Mouse (Mus musculus): ENCODE data around the gene Rhof. TPM values are rescaled to one million over a fixed set of nuclear protein-coding genes. Genes with fewer than 3 reads are reported as not detected.

Rhof gene
- polyA plus RNA-seq, 1 experiment from 2014 or later, result 1.5 TPM

DNA sequence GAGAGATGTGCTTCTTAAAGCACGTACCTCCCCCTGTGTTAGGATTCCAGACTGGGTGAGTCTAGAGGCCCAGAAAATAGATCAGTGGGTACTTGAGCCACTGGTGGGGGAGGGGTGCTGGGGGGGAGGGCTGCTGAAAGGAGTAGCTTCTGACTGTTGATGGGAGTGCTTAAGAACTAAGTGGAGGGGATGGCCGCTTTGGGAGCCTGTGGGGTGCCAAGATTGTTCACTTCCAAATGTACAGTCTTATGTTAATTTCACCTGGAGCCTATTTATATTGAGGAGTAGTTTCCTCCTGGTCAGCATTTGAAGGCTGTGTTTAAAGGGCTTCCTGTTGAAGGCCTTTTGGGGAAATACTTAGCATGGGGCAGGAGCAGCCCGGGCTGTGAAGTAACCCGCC is 25.5 kb upstream of the Rhof start:
- H3K9me3 ChIP-seq, result no peaks in the 10 kb centered on the region
- DNase-seq (ENCODE audit: low spot score), result no peak
- no peak overlapping the region for H3K27ac ChIP-seq
- H3K36me3 ChIP-seq, result peaks cover 92% of the 10 kb centered on the region
- WGBS, result 77% methylated on average over 4 of the region's 4 CpGs
- no peaks in the 10 kb centered on the region for H3K27me3 ChIP-seq (ENCODE audit: insufficient read depth, poor library complexity, severe bottlenecking)
- H3K4me3 ChIP-seq, result no peak overlapping the region
- H3K4me1 ChIP-seq, result peaks cover 4% of the 10 kb centered on the region; the same call in 1 of the 2 replicates

DNA sequence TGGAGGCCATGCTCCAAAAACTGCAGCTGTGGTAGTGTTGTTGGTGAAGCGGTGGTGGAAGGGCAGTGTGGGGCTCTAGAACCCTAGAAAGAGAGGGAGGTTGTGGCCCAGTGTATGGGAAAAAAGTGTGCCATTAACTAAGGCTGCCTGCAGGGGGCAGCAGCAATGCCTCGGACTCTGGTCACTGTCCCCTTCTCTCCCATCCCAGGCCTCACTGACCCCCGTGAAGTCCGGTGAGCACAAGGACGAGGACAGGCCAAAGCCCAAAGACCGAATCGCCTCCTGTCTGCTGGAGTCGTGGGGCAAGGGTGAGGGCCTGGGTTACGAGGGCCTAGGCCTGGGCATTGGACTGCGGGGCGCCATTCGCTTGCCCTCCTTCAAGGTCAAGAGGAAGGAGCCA is 24.3 kb upstream of the Rhof start:
- no peaks in the 10 kb centered on the region for H3K27me3 ChIP-seq (ENCODE audit: insufficient read depth, poor library complexity, severe bottlenecking)
- H3K27ac ChIP-seq, result 0 out of 2 replicates have a peak overlapping the region, but pooled peaks have one; percentile 16
- H3K36me3 ChIP-seq, result peaks cover 92% of the 10 kb centered on the region
- no peak for DNase-seq (ENCODE audit: low spot score)
- no peak overlapping the region for H3K4me3 ChIP-seq
- H3K4me1 ChIP-seq, result peaks cover 4% of the 10 kb centered on the region; the same call in 1 of the 2 replicates
- no peaks in the 10 kb centered on the region for H3K9me3 ChIP-seq
- 87% methylated on average over 12 of the region's 12 CpGs for WGBS

DNA sequence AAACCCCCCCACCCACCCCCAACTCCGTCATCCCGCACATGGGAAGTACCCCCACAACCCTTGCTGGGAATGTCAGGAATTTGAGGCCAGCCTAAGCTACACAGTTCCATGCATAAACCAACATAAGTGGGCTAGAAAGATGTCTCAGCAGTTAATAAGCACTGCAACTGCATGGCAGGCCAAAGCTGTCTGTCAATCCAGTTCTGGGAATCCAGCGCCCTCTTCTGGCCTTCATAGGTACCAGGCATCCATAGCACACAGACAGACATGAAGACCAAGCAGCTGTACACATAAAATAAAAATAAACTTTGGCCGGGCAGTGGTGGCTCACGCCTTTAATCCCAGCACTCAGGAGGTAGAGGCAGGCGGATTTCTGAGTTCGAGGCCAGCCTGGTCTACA is 22.9 kb upstream of the Rhof start:
- Histone ChIP-seq H3K4me3 (no peak overlapping the region), H3K4me1 (peaks cover 18% of the 10 kb centered on the region), H3K36me3 (peaks cover 92% of the 10 kb centered on the region), H3K9me3 (no peaks in the 10 kb centered on the region), H3K27ac (no peak overlapping the region), H3K27me3 (ENCODE audit: insufficient read depth, poor library complexity, severe bottlenecking) (no peaks in the 10 kb centered on the region)
- DNase-seq (ENCODE audit: low spot score), result no peak
- 60% methylated on average over 7 of the region's 7 CpGs for WGBS

DNA sequence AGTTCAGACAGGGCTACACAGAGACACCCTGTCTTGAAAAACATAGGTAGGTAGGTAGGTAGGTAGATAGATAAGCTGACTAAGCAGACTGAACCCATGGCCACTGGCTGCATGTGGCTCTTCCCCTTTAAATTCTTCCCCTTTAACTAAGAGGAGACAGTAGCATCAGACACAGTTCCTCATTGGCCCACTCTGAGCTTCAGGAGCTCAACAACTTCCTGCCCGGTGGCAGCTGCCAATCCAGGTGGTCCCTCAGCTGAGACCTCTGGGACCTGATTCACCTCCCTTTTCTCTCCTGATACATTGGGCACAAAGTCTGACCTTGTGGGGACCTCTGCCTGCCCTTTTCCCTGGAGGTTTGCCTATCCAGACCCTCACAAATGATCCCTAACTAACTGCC is 20.4 kb upstream of the Rhof start:
- peaks cover 43% of the 10 kb centered on the region for H3K4me1 ChIP-seq
- peaks cover 89% of the 10 kb centered on the region for H3K36me3 ChIP-seq
- DNase-seq (ENCODE audit: low spot score), result no peak
- 88% methylated on average over 1 of the region's 1 CpGs for WGBS
- H3K27me3 ChIP-seq (ENCODE audit: insufficient read depth, poor library complexity, severe bottlenecking), result no peaks in the 10 kb centered on the region
- H3K4me3 ChIP-seq, result no peak overlapping the region
- H3K9me3 ChIP-seq, result no peaks in the 10 kb centered on the region
- H3K27ac ChIP-seq, result no peak overlapping the region

DNA sequence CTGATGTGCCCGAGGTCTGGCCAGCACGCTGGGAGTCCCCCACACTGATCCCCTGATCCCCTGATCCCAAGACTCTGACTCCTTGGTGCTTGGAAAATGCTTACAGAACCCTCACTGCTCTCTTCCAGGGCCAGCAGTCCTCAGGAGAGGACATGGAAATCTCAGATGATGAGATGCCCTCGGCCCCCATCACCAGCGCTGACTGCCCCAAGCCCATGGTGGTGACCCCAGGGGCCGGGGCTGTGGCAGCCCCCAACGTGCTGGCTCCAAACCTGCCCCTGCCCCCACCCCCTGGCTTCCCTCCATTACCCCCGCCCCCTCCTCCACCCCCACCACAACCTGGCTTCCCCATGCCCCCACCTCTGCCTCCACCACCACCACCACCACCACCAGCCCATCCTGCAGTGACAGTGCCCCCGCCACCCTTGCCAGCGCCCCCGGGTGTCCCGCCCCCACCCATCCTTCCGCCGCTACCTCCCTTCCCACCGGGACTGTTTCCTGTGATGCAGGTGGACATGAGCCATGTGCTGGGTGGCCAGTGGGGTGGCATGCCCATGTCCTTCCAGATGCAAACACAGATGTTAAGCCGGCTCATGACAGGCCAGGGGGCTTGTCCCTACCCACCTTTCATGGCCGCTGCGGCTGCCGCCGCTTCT is 19.3 kb upstream of the Rhof start:
- no peak overlapping the region for H3K4me3 ChIP-seq
- no peak for DNase-seq (ENCODE audit: low spot score)
- peaks cover 45% of the 10 kb centered on the region for H3K4me1 ChIP-seq
- peaks cover 89% of the 10 kb centered on the region for H3K36me3 ChIP-seq
- H3K9me3 ChIP-seq, result no peaks in the 10 kb centered on the region
- peak overlapping the region; percentile 22; the same call in 1 of the 2 replicates for H3K27ac ChIP-seq
- WGBS, result 95% methylated on average over 18 of the region's 19 CpGs
- no peaks in the 10 kb centered on the region for H3K27me3 ChIP-seq (ENCODE audit: insufficient read depth, poor library complexity, severe bottlenecking)

DNA sequence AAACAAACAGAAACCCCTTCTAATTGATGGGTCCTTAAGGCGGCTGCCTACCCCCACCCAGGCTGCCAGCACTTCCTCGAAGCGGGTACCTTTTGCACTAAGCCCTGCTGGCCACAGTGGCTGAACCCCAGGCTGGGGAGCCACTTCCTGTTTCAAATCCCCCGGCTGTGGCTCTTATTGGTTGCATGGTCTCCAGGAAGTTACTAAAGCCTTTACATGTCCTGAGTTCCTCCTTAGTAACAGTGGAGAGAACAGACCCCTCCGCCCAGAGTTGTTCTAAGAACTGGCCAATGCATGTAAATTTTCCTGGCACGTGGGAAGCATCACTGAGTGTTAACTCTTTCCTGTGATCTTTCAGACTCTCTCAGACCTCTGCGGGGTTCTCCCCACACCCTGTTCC is 18.6 kb upstream of the Rhof start:
- Histone ChIP-seq H3K9me3 (no peaks in the 10 kb centered on the region), H3K27ac (0 out of 2 replicates have a peak overlapping the region, but pooled peaks have one; percentile 44), H3K27me3 (ENCODE audit: insufficient read depth, poor library complexity, severe bottlenecking) (no peaks in the 10 kb centered on the region), H3K4me3 (peak overlapping the region; percentile 46; the same call in 1 of the 2 replicates), H3K4me1 (peaks cover 48% of the 10 kb centered on the region), H3K36me3 (peaks cover 90% of the 10 kb centered on the region)
- no peak for DNase-seq (ENCODE audit: low spot score)
- 48% methylated on average over 7 of the region's 7 CpGs for WGBS

DNA sequence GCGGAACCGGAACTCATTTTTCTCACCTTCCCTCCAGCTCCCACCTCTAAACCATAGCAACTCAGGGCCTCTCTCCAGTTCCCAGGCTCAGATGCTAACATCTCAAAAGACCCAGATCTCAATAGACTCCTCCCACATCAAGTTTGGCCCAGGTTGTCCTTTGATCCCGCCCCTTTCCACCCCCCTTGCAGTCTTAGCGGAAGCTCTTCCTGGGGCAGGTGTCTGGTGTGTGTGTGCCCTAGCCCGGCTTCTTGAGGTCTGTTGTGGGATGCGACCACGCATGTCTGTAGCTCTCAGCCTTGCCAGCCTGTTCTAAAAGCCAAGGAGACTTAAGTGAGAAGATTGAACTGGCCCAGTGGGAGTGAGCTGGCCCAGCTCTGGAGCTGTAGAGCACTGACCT is 18.1 kb upstream of the Rhof start:
- Histone ChIP-seq H3K27ac (0 out of 2 replicates have a peak overlapping the region, but pooled peaks have one; percentile 44), H3K4me1 (peaks cover 52% of the 10 kb centered on the region)
- WGBS, result 54% methylated on average over 7 of the region's 7 CpGs

DNA sequence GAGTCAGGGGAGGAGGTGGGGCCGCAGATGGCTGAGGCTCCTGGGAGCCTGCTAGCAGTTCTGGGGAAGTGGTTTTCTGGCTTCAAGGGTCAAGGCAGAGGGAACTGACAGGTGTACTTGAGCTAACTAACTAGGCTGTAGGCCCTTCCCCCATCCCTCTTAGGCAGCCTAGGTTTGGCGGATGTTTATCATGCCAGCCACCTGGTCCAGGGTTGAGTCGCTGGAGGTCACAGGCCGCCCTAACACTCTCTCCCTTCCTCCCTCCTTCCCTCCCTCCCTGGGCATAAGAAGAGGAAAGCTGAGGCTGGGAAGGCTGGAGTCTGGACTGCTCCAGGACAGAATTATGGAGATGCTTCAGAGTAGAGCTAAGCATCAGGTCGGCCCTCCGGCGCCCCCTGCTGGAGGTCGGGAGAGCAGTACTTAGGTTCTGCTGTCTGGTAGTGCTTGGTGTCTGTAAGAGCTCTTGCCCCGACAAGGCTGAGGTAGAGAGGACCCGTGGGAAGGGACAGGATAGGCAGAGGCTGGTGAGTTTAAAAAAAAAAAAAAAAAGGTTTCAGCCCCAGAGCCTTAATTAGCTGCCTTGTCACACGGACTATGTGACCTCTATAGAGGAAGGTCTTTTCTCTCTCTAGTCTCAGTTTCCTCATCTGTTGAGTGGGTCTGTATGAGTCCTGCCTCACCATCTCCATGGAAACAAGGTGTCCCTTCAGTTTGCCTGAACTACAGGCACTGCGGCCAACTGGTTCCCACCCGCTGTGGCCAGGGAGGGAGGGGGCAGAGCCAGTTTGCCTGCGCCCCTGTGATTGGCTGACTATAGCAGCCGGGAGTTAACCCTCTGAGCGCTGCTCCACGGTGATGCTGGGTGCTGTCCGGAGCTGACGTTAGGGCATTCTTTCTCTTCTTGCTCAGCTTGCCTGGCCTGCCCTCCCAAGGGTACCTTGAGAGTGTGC is 17.2 kb upstream of the Rhof start:
- 7% methylated on average over 19 of the region's 19 CpGs for WGBS

More for the DNA sequence above, 18.1 kb upstream of the Rhof start:
- Histone ChIP-seq H3K36me3 (peaks cover 93% of the 10 kb centered on the region), H3K4me3 (peak overlapping the region; percentile 46; the same call in 1 of the 2 replicates), H3K27me3 (ENCODE audit: insufficient read depth, poor library complexity, severe bottlenecking) (no peaks in the 10 kb centered on the region), H3K9me3 (no peaks in the 10 kb centered on the region)
- DNase-seq (ENCODE audit: low spot score), result no peak

DNA sequence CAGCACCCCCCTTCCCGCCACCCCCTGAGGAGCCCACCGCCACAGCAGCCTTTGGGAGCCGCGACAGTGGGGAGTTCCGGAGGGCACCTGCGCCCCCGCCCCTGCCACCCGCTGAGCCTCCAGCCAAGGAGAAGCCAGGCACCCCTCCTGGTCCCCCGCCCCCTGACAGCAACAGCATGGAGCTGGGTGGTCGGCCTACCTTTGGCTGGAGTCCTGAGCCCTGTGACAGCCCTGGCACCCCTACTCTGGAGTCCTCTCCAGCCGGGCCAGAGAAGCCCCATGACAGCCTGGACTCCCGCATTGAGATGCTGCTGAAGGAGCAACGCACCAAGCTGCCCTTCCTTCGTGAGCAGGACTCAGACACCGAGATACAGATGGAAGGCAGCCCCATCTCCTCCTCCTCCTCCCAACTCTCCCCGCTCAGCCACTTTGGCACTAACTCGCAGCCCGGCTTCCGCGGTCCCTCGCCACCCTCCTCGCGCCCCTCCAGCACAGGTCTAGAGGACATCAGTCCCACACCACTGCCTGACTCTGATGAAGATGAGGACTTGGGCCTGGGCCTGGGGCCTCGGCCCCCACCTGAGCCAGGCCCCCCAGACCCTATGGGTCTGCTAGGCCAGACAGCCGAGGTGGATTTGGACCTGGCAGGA is 15.7 kb upstream of the Rhof start:
- Histone ChIP-seq H3K27me3 (ENCODE audit: insufficient read depth, poor library complexity, severe bottlenecking) (no peaks in the 10 kb centered on the region), H3K4me3 (no peak overlapping the region), H3K4me1 (peaks cover 76% of the 10 kb centered on the region), H3K9me3 (no peaks in the 10 kb centered on the region), H3K27ac (no peak overlapping the region), H3K36me3 (peaks cover 76% of the 10 kb centered on the region)
- DNase-seq (ENCODE audit: low spot score), result no peak
- 86% methylated on average over 25 of the region's 25 CpGs for WGBS

More for the DNA sequence above, 17.2 kb upstream of the Rhof start:
- H3K27ac ChIP-seq, result peak overlapping the region; percentile 37; the same call in 1 of the 2 replicates
- no peaks in the 10 kb centered on the region for H3K27me3 ChIP-seq (ENCODE audit: insufficient read depth, poor library complexity, severe bottlenecking)
- peaks cover 92% of the 10 kb centered on the region for H3K36me3 ChIP-seq
- peak; percentile 95 for DNase-seq (ENCODE audit: low spot score)
- H3K4me3 ChIP-seq, result peak overlapping the region; percentile 46
- H3K9me3 ChIP-seq, result no peaks in the 10 kb centered on the region
- peaks cover 61% of the 10 kb centered on the region for H3K4me1 ChIP-seq

DNA sequence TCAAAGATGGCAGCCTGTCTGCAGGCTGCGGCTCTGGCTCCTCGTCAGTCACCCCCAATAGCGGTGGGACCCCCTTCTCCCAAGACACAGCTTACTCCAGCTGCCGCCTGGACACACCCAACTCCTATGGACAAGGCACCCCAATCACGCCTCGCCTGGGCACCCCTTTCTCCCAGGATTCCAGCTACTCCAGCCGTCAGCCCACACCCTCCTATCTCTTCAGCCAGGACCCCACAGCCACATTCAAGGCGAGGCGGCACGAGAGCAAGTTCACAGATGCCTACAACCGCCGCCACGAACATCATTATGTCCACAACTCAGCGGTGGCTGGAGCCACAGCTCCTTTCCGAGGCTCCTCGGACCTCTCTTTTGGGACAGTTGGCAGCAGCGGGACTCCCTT is 15.1 kb upstream of the Rhof start:
- WGBS, result 83% methylated on average over 17 of the region's 17 CpGs
- no peak for DNase-seq (ENCODE audit: low spot score)
- Histone ChIP-seq H3K9me3 (no peaks in the 10 kb centered on the region), H3K27me3 (ENCODE audit: insufficient read depth, poor library complexity, severe bottlenecking) (no peaks in the 10 kb centered on the region), H3K36me3 (peaks cover 70% of the 10 kb centered on the region), H3K4me1 (peaks cover 79% of the 10 kb centered on the region), H3K27ac (no peak overlapping the region), H3K4me3 (no peak overlapping the region)

DNA sequence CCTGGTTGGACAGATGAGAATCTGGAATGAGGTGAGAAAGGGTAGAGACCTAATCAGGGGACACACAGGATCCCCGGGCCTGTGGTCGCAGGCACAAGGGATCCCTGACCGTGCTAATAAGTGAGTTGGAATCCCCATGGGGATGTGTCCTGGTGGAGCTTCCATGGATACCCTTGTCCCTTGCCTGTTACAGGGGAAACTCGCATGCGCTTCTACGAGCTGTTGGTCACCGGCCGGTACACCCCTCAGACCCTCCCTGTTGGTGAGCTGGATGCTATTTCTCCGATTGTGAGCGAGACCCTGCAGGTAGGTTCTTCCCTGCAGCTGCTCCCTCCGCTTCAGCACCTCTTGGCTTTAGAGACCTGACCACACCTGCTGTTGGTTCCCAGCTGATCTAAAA is 13.9 kb upstream of the Rhof start:
- no peaks in the 10 kb centered on the region for H3K27me3 ChIP-seq (ENCODE audit: insufficient read depth, poor library complexity, severe bottlenecking)
- DNase-seq (ENCODE audit: low spot score), result no peak
- peaks cover 58% of the 10 kb centered on the region for H3K36me3 ChIP-seq
- no peaks in the 10 kb centered on the region for H3K9me3 ChIP-seq
- no peak overlapping the region for H3K27ac ChIP-seq
- 88% methylated on average over 11 of the region's 11 CpGs for WGBS
- H3K4me1 ChIP-seq, result peaks cover 74% of the 10 kb centered on the region
- no peak overlapping the region for H3K4me3 ChIP-seq

DNA sequence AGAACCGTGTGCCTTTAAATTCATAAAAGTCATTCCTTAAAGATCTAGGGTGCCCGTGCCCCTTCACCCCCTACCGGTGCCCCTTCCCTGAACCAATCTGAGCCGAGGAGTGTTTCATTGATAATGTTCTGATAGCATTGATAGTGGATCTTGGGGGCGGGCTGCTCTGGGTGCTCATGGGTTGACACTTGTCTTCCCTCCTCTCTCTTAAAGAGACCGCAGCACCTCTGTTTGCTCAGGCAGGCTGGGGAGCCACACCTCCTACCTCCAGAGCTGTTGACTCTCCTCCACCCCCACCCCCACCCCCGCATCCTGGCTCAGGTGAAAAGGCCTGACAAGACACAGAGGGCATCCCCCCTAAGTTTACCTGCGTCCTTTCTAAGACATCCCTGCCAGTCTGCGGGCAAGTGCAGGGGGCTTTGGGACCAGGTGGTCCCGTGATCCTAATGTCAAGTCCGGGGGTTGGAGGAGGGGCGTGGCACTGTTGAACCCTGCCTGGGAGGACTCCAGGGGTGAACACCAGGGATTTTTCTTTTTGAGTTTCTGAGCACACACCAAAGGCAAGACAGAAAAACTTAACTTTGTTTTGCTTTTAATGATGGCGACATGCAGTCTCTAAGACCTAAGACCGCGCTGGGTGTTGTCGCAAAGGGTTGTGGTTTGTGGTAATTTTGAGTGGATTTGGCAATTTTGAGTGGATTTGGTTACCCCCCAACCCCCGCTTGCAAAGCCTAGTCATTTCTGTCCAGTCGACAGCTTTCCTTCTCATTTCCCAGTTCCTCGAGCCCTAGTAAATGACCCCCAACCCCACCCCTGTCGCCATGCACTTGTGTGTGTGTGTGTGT is 12.5 kb upstream of the Rhof start:
- Histone ChIP-seq H3K4me1 (peaks cover 61% of the 10 kb centered on the region), H3K36me3 (peaks cover 44% of the 10 kb centered on the region), H3K27ac (peak overlapping the region; percentile 100), H3K27me3 (ENCODE audit: insufficient read depth, poor library complexity, severe bottlenecking) (no peaks in the 10 kb centered on the region), H3K9me3 (no peaks in the 10 kb centered on the region), H3K4me3 (peak overlapping the region; percentile 92)
- WGBS, result 42% methylated on average over 20 of the region's 20 CpGs
- DNase-seq (ENCODE audit: low spot score), result no peak
